Mouse (Mus musculus) naive thymus-derived CD4-positive, alpha-beta T cell, adult 5 months (primary cell): ENCODE data around the gene Fam193b. TPM values are rescaled to one million over a fixed set of nuclear protein-coding genes. Genes with fewer than 3 reads are reported as not detected.

ENCODE experiments used
- polyA plus RNA-seq: library from polyadenylated mRNA; unstranded; fragments of 100-300 nt; shearing (Covaris generic); gene quantifications from one replicate; pipeline ENCODE4 v1.2.1, GENCODE M21; 2017

Fam193b gene
- 76.0 TPM for polyA plus RNA-seq

GRCm38 (mm10) chr13:55571027-55571751, at the start of gene Fam193b:
TSS of gene Fam193b (minus strand) at chr13:55571120.

GRCm38 (mm10) chr13:55599566-55600540, 28.9 kb upstream of the Fam193b start, which contains the start of gene B4galt7:
TSS of gene B4galt7 (plus strand) at chr13:55599896.

DNA sequence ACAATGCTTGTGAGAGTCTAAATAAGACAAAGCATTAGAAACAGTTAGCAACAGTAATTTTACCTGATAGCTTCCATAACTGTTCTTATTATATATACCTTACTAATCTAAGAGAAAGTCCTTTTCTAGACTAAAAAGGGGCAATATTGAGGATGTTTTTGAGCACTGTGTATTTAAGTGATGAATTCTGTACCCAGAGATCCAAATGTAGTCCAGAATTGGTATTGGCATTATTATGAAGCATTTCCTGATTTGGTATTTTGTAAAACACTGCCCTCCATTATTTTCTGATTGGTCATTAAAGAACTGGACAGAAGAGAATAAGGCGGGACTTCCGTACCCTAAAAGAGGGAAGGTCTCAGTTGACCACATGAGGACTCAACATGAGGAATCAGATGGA, 2.5 kb upstream of the Fam193b start, which contains the start of gene Tmed9:
Gene Tmed9, plus strand, starts transcription at position 301 of the 400 bp plus-strand sequence.

DNA sequence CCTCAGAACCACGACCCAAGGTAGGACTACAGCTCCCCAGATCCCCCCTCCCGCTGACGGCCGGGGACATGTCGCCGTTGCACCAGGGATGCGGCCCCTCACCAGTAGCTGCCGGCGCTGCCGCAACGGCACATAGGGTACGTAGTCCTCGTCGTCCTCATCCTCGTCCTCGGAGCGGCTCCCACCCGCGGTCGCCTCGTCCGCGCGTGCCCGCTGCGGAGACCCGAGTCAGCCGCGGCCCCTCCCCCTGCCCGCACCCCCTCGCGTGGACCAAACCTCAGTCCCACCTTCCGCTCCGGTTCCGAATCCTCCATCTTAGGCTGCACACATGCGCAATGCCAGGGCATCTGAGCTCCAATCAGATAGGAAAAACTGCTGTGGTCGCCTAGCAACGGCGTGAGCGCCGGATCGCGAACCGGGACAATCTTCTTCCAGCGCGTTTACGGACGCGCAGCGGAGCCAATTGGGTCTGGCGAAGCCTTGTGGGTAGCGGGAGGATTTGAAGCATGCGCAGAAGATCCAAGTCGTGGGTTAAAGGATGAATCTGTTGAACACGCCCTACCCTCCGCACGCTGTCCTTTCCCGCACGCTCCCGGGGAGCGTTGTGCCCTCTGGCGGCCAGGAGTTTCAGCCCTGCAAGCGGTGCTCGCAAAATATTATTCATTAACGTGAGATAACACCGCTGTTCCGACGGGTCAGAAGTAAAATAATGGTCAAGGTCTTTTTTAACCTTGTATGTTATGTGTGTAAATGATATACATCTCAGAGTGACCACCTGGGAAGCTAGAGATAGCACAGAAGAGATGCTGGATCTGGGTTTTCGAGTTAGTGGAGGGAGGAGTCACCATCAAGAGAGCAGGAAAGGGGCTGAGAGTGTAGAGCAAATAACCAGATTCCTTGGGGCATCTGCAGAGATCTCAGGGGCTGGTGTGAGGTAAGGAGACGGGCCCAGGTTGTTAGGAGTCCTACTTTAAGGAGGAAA, 34.4 kb downstream of the Fam193b start, which contains the start of gene Ddx41:
Gene Ddx41, minus strand, starts transcription at position 465 of the 982 bp plus-strand sequence.

GRCm38 (mm10) chr13:55529198-55529915, 41.6 kb downstream of the Fam193b start, which contains the start of gene Dok3:
TSS of gene Dok3 (minus strand) at chr13:55529296.

DNA sequence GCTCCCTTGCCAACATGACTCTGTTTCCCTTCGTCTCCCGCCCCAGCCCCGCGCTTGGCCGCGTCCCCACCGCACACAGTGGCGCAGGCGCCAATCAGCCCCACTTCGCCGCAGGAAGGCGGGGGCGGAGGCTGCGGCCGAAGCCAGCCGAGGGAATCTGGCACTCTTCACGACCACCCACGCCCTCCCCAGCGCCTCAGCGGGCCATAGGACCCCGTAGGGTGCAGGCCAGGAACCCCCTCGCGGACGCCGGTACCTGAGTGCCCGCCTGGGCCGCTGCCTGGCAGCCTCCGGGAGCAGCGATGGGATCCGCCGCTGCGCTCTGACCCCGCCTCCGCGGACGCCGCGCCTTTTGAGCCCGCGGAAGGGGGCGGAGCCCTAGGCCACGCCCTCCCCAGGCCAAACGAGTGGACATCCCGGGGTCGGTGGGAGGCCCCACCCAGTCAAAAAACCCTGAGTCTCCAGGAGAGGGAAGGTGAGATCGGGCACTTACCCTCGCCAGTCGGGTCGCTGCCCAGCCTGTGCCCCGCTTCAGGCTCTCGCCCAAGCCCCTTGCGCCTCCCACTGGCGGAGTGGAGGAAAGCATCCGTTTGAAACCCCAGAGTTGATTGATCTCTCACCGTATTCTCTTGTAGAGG, 57.7 kb downstream of the Fam193b start, which contains the start of gene Pdlim7:
Gene Pdlim7, minus strand, starts transcription at position 566 of the 638 bp plus-strand sequence.

Other genes starting within 250 kb of the Fam193b start
- 120 TPM for gene Rab24, start 249.2 kb downstream of the Fam193b start, polyA plus RNA-seq
- gene Mxd3, start 241.3 kb downstream of the Fam193b start, polyA plus RNA-seq: 0.37 TPM
- 101 TPM for gene Lman2, start 208.3 kb downstream of the Fam193b start, polyA plus RNA-seq
- gene Rgs14, start 201.4 kb downstream of the Fam193b start, polyA plus RNA-seq: 94.5 TPM
- not detected for gene Slc34a1, start 172.9 kb downstream of the Fam193b start, polyA plus RNA-seq
- gene Pfn3, start 155.9 kb downstream of the Fam193b start, polyA plus RNA-seq: not detected
- gene F12, start 144.3 kb downstream of the Fam193b start, polyA plus RNA-seq: not detected
- gene Grk6, start 126.0 kb downstream of the Fam193b start, polyA plus RNA-seq: 480 TPM
- 3.8 TPM for gene Prr7, start 106.9 kb downstream of the Fam193b start, polyA plus RNA-seq
- not detected for gene Dbn1, start 83.0 kb downstream of the Fam193b start, polyA plus RNA-seq
- 6.5 TPM for gene Pdlim7, start 57.4 kb downstream of the Fam193b start, polyA plus RNA-seq
- gene Dok3, start 41.8 kb downstream of the Fam193b start, polyA plus RNA-seq: 0.35 TPM
- gene Ddx41, start 34.5 kb downstream of the Fam193b start, polyA plus RNA-seq: 57.7 TPM
- gene Tmed9, start 2.6 kb upstream of the Fam193b start, polyA plus RNA-seq: 258 TPM
- gene B4galt7, start 28.8 kb upstream of the Fam193b start, polyA plus RNA-seq: 30.1 TPM
- 20.4 TPM for gene Caml, start 51.9 kb upstream of the Fam193b start, polyA plus RNA-seq
- 86.6 TPM for gene Ddx46, start 63.9 kb upstream of the Fam193b start, polyA plus RNA-seq
- 31.8 TPM for gene B230219D22Rik, start 122.0 kb upstream of the Fam193b start, polyA plus RNA-seq
- gene Txndc15, start 143.5 kb upstream of the Fam193b start, polyA plus RNA-seq: 36.4 TPM
- 34.5 TPM for gene Pcbd2, start 156.2 kb upstream of the Fam193b start, polyA plus RNA-seq
- not detected for gene Catsper3, start 213.4 kb upstream of the Fam193b start, polyA plus RNA-seq